Mouse (Mus musculus) lung, postnatal 14 days (tissue): ENCODE data around the gene Spindoc.
A peak's percentile ranks its signal among the peaks of the same experiment; 100 is the strongest.

Experiments
- DNase-seq: peaks from one replicate; pipeline ENCODE4 v3.0.0; 2021

The Spindoc gene

DNA sequence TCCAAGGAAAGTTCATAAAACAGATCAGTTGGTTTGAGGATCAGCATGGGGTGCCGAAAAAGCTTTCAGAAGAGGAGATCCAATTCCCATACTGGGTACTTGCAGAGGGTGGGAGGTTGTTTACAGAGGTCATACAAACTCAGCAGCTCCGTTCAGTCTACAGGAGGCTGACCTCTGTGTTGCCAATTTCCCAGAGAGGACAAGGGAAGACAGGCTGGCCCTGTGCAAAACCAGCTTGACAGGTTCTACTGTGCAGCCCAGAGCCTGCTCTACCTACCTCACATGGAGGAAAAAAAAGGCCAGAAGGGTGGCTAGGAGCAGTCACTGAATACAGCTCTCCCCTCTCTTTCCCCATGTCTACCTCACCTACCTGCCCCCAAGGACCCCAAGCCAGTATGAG lies 48.7 kb downstream of the Spindoc start:
- peak; percentile 29 for DNase-seq

DNA sequence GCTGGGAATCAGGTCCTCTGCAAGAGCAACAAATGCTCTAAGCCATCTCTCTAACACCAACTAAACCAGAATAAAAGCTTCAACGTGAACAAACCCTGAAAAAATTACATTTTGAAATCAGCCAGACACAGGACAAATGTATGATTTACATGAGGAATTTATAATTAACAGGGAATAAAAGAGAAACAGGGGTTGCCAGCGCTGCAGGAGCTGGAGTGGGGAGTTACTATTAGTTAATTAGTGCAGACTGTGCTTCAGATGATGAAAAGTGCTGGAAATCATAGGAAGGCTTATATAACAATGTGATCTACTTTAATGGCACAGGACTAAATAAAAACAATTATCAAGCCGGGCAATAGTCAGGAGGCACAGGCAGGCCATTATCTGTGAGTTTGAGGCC lies 61.4 kb downstream of the Spindoc start:
- DNase-seq, result no peak

- no peak for DNase-seq
Observed at GRCm38 (mm10) chr19:7320181-7320580, 62.6 kb downstream of the Spindoc start.

GRCm38 (mm10) chr19:7317716-7318115 lies 65.1 kb downstream of the Spindoc start:
- DNase-seq, result no peak

GRCm38 (mm10) chr19:7316822-7317221 lies 66.0 kb downstream of the Spindoc start:
- no peak for DNase-seq

DNA sequence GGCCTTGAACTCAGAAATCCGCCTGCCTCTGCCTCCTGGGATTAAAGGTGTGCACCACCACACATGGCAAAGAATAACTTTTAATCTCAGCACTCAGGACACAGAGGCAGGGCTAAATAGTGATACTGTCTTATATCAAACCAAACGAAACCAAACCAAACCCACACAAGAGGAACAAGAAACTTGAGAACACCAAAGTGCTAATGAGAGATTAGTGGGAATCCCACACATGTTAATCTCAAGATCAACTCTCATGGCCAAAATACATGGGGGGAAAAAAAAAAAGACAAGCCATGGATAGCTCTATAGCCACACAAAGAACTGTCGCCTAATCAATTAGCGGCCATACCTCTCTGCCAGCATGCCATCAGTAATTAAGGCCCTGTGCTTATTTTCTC lies 67.2 kb downstream of the Spindoc start:
- no peak for DNase-seq

GRCm38 (mm10) chr19:7314976-7315586 lies 67.7 kb downstream of the Spindoc start:
- peak; percentile 40 for DNase-seq

DNA sequence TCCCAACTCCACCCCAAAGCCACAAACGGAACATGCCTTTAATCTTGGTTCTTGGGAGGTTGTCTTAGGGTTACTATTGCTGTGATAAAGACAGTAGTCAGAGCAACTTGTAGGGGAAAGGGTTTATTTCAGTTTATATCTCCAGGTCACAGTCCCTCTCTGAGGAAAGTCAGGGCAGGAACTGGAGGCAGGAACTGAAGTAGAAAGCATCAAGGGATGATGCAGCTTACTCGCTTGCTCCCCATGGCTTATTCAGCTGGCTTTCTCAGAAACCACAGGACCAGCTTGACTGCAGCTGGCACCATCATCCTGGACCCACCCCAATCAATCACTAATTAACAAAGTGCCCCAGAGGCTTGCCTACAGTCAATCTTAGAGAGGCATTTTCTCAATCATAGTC lies 69.1 kb downstream of the Spindoc start:
- no peak for DNase-seq

GRCm38 (mm10) chr19:7311306-7311705 lies 71.5 kb downstream of the Spindoc start:
- DNase-seq, result peak; percentile 39

GRCm38 (mm10) chr19:7310704-7311103 lies 72.1 kb downstream of the Spindoc start:
- peak; percentile 61 for DNase-seq

DNA sequence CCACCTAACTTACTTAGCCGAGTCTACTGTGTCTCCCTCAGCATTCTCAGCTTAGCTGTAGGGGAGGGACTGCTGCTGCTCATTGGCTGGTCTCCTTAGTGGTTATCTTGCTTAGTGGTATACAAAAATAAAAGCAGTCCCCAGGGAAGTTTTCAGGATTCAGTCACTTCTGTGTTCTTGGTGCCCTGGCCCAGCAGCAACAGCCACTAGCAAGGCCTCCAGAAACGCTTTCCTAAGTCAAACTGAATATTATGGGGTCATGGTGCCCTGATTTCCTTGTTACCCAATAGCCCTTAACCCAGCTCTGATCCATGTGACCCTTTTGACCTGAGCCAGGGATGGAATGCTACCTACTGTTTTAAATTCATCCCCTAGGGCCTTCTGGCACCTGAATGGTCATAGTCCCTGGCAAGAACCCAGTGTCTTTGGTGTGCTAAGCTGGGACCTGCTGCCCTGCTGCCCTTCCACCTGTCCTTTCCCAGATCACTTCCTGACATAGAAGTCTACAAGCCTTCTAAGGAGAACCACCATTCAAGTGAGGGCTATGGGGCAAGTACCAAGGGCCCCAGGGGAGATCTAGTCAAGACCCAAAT lies 73.0 kb downstream of the Spindoc start:
- no peak for DNase-seq

DNA sequence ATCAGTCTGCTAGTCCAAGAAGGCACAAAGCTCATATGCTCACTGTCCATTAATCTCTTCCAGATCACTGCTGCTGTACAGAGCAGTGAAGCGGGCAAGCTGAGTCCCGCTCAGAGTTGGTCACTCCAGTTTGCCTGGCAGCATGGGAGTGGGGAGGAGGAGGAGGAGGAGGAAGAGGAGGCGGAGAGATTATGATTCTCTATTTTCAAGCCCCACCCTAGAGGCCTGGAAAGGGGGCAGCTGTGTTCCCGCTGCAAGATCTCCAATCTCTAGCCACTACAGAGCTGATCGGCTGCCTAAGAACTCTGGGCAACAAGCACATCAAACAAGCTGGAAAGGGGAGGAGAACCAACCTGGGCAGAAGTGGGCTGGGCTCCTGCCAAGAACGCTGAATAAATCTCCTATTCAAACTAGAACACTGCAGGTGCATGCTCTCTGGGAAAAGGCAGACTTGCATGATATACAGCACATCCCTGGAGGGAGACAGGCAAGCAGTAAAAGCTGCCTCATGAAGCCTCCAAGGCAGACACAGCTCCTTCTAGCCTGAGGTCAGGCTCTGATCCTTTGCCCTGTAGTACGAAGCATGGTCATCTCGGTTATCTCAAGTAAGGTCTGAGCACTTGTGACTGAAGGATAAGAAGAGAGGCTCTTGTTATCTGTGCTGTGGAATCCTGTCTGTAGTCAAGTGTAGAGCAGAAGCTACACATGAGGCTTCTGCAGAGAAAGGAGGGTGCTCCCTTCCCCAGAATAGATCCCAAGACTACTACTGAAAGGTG lies 74.6 kb downstream of the Spindoc start:
- DNase-seq, result peak; percentile 77

GRCm38 (mm10) chr19:7306968-7307367 lies 75.8 kb downstream of the Spindoc start:
- DNase-seq, result no peak

DNA sequence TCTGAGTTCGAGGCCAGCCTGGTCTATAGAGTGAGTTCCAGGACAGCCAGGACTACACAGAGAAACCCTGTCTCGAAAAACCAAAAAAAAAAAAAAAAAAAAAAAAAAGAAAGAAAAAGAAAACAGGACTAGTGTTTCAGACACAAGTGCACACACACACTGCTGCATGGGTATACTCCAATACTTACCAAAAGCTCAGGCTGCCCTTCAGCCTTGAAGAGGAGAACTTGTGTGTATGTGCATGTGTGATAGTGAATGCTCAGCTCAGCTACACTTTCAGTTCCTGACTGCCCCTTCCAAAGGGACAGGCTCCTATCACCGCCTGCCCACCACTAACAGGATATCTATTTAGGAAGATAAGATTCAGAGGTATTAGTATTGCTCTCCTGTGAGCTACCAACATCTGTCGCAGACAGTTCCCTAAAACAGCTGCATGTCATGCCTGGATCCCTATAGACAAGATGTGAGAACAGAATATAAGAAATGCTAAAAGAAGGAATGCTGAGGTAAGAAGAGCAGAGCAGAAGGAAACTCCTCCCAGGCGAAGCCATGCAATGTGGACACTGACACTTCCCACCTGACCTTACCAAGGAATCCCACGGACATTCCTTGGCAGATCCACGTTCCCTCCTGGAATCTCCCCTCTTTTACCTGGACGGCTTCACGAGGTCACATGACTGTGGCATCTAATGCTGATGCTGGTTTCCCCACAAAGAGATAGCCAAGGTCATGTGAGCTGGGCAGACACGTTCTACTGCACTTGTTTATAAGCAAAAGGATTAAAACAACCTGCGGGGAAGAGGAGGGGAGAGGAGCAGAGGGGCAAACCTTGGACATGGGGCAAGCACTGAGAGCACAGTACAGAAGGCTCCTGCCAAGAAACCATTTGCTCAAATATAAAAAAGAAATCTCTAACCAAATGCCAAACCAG lies 77.1 kb downstream of the Spindoc start:
- DNase-seq, result no peak

DNA sequence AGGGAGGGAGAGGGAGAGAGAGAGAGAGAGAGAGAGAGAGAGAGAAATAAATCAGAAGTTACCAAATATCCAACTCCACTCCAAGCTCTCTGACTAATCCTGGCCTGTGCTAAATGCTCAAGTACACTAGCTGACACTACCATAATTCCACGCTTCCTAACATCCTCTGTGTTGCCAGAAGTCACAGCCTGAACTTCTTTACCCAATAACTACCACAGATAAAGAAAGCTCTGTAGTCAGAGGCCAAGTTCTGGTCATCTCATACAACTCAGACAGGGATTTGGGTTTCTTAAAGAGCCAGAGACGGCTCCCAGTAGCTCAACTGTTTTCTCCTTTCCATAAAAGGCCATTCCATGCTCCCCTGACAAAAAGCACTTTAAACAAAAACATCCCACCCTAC lies 78.0 kb downstream of the Spindoc start:
- DNase-seq, result no peak
